Mouse (Mus musculus) adrenal gland, adult 8-10 months (tissue): ENCODE results near the gene Mrpl57. TPM values are rescaled to one million over a fixed set of nuclear protein-coding genes. Genes with fewer than 3 reads are reported as not detected.
A peak's percentile ranks its signal among the peaks of the same experiment; 100 is the strongest.
"Not testable (repeated sequence)": the region's sequence is repeated elsewhere in the genome, so short reads cannot be mapped to it uniquely, and the experiment has no call there.

Source experiments
- DNase-seq: peaks from one replicate; pipeline ENCODE4 v3.0.0; 2022
- total RNA-seq, 4 experiments: library from RNA; stranded (reverse); gene quantifications; 2 replicates each; pipeline ENCODE4 v1.2.4; 2022

Gene Mrpl57
- total RNA-seq = 10 to 100 TPM; 91.3 to 100.0 (median 99.2) TPM

- peak; percentile 87 for DNase-seq
Observed at GRCm38 (mm10) chr14:57825788-57826751, at the start of gene Mrpl57, which contains the start of gene Ska3. Mrpl57 (plus strand) TSS chr14:57826234. Ska3 (minus strand) TSS chr14:57826185.

- no peak for DNase-seq
Observed at GRCm38 (mm10) chr14:57787406-57787805, 38.6 kb upstream of the Mrpl57 start.

GRCm38 (mm10) chr14:57789311-57789710 lies 36.7 kb upstream of the Mrpl57 start:
- DNase-seq = no peak

- DNase-seq = no peak
Observed at GRCm38 (mm10) chr14:57789759-57790158, 36.3 kb upstream of the Mrpl57 start.

- DNase-seq = no peak
Observed at GRCm38 (mm10) chr14:57791171-57791570, 34.9 kb upstream of the Mrpl57 start.

GRCm38 (mm10) chr14:57797551-57797950 lies 28.5 kb upstream of the Mrpl57 start:
- peak; percentile 10 for DNase-seq

- DNase-seq = peak; percentile 99
Observed at GRCm38 (mm10) chr14:57797991-57798931, 27.8 kb upstream of the Mrpl57 start, which contains the start of gene Sap18. Sap18 (plus strand) TSS chr14:57798180.

GRCm38 (mm10) chr14:57803731-57804130 lies 22.3 kb upstream of the Mrpl57 start:
- DNase-seq = no peak

- no peak for DNase-seq
Observed at GRCm38 (mm10) chr14:57808558-57808957, 17.5 kb upstream of the Mrpl57 start.

GRCm38 (mm10) chr14:57810886-57811285 lies 15.1 kb upstream of the Mrpl57 start:
- DNase-seq = no peak

GRCm38 (mm10) chr14:57811844-57812243 lies 14.2 kb upstream of the Mrpl57 start:
- DNase-seq = no peak

GRCm38 (mm10) chr14:57820839-57821238 lies 5.2 kb upstream of the Mrpl57 start:
- DNase-seq = no peak

GRCm38 (mm10) chr14:57827284-57827683 lies 1.2 kb downstream of the Mrpl57 start:
- no peak for DNase-seq

GRCm38 (mm10) chr14:57833526-57833925 lies 7.5 kb downstream of the Mrpl57 start:
- no peak for DNase-seq

GRCm38 (mm10) chr14:57835157-57835556 lies 9.1 kb downstream of the Mrpl57 start:
- DNase-seq = no peak

- no peak for DNase-seq
Observed at GRCm38 (mm10) chr14:57844535-57844934, 18.5 kb downstream of the Mrpl57 start.

- not testable (repeated sequence) for DNase-seq
Observed at GRCm38 (mm10) chr14:57848061-57848460, 22.0 kb downstream of the Mrpl57 start.

- no peak for DNase-seq
Observed at GRCm38 (mm10) chr14:57848646-57849045, 22.6 kb downstream of the Mrpl57 start.

- no peak for DNase-seq
Observed at GRCm38 (mm10) chr14:57850330-57850729, 24.3 kb downstream of the Mrpl57 start.

- no peak for DNase-seq
Observed at GRCm38 (mm10) chr14:57852961-57853360, 26.9 kb downstream of the Mrpl57 start.

- not testable (repeated sequence) for DNase-seq
Observed at GRCm38 (mm10) chr14:57856037-57856436, 30.0 kb downstream of the Mrpl57 start.

- no peak for DNase-seq
Observed at GRCm38 (mm10) chr14:57858601-57859000, 32.6 kb downstream of the Mrpl57 start.

- DNase-seq = no peak
Observed at GRCm38 (mm10) chr14:57859520-57859919, 33.5 kb downstream of the Mrpl57 start.
